Mouse (Mus musculus) colon, adult 2 months (tissue): Measurements from ENCODE around the gene Gm10961. TPM values are rescaled to one million over a fixed set of nuclear protein-coding genes. Genes with fewer than 3 reads are reported as not detected.

Experiments used
- polyA plus RNA-seq: library from polyadenylated mRNA; depleted of rRNA; stranded (reverse); fragments of >200 nt; gene quantifications from 2 replicates; pipeline ENCODE4 v1.2.3, GENCODE M21; 2012; rRNA removed

Gm10961 gene
- not detected in 2 replicates for polyA plus RNA-seq

DNA sequence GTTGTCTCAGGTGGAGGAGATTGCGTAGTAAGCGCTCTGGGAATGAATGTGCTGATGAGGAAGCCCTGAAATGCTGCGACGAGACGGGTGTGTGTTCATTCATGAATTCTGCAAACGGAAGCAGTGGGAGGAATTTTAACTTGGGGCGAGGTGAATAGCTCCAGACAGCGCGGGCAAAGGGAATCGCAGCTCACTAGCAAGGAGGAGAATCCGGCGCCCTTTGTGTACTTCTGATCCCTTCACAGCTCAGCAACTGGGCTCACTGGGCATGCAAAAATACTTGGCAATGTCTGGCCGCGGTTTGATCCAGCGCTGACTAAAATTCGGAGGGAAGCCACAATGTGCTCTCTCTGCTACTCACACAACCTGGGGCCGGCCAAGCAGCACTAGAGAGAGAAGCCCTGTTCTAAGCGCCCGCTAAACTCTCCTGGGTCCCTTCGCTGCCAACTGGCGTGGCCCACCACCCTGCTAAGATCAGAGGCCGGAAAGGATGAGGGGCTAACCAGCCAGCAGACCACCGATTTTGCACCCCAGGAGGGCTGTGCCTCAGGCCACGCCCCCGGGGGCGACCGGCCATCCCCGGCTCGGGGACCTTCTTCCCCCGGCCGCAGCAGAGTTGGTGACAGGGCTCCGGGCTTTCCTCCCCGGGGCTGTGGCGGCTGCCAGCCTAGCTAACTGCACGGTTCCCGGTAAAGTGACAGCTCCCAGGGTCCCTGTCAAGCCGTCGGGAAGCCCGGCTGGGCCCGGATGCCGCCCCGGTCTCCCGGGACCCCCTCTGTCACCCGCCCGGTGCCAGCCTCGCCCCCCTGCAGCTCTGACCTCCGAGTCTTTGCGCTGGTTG, at the start of gene Gm10961:
Gene Gm10961, plus strand, starts transcription at position 641 of the 841 bp plus-strand sequence.

DNA sequence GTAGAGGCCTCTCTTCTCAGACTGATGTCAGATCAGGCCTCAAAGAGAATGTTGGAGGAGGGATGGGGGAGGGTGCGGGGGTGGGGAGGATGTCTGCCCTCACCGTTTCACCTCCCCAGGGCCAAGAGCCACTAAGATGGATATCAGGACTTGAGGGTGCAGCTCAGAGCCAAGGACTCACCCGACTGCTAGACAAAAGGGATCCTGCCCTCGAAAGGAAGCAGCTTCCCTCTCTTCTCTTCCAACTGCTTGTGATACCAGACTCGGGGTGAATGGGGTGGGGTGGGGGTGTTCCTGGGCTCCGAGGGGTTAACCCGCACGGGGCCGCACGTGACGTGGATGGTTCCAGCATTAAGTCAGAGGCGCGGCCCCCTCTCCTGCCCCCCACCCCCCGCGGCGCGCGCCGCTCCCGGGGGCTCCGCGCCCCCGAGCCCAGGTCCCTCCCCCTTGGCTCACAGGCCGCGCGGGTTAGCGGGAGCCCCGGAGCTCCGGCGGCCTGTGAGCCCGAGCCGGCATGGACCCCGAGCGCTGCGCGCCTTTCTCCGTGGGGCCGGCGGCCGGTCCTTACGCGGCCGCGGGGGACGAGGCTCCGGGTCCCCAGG, 36.4 kb upstream of the Gm10961 start, which contains the start of gene Alx3:
Gene Alx3, plus strand, starts transcription at position 370 of the 602 bp plus-strand sequence.

DNA sequence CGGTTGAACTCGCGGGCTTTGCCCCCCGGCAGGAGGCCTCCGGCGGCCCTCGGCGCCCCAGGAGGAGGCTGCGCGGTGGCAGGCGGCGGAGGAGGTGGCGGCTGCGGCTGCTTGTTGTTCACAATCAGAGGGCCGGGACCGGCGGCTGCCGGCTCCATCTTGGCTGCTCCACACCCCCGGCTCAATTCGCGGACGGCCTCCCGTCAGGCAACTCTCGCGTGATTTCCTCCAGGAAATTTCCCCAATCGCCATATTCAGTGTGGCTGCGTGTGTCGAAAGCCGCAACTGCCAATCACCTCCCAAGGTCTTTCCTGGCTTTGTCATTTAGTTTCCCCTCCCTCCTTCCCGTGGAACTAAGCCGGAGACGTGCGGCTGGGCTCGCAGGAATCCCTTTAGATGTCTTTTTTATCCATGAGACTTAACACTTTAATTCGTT, 419 bp downstream of the Gm10961 start, which contains the start of gene Strip1:
Gene Strip1, minus strand, starts transcription at position 172 of the 436 bp plus-strand sequence.

Other genes starting within 250 kb of the Gm10961 start
- gene Kcnc4, start 171.8 kb upstream of the Gm10961 start, polyA plus RNA-seq, result 0.65 and 1.1 TPM in 2 replicates
- gene Slc6a17, start 113.3 kb upstream of the Gm10961 start, polyA plus RNA-seq, result 8.4 and 10.3 TPM in 2 replicates
- not detected in 2 replicates for gene Ubl4b, start 76.2 kb upstream of the Gm10961 start, polyA plus RNA-seq
- not detected in 2 replicates for gene Alx3, start 36.3 kb upstream of the Gm10961 start, polyA plus RNA-seq
- 43.3 and 46.4 TPM in 2 replicates for gene Strip1, start 372 bp downstream of the Gm10961 start, polyA plus RNA-seq
- gene Ahcyl1, start 65.2 kb downstream of the Gm10961 start, polyA plus RNA-seq, result 34.4 and 36.7 TPM in 2 replicates
- 16.9 and 17.5 TPM in 2 replicates for gene Csf1, start 129.1 kb downstream of the Gm10961 start, polyA plus RNA-seq
- 190 and 210 TPM in 2 replicates for gene Eps8l3, start 245.9 kb downstream of the Gm10961 start, polyA plus RNA-seq